Mouse (Mus musculus) neutrophil, adult 5-6 weeks (primary cell): ENCODE measurements around the gene Sh3bp5. TPM values are rescaled to one million over a fixed set of nuclear protein-coding genes. Genes with fewer than 3 reads are reported as not detected.

ENCODE experiments used
- ATAC-seq: fragments of 151-379, 151-347 bp; 2 replicates; pipeline ENCODE4 v1.8.0; 2017; ENCODE audit warnings: mild to moderate bottlenecking, moderate TSS enrichment; ENCODE audit not compliant: insufficient number of reproducible peaks, poor library complexity, low FRiP score, severe bottlenecking; ENCODE audit errors: extremely low read depth
- total RNA-seq: library from RNA; stranded (forward); fragments of 200-1000 nt; gene quantifications from 2 replicates; pipeline ENCODE4 v1.2.3, GENCODE M21; 2017

Sh3bp5 gene
- total RNA-seq, 1 experiment from 2014 or later: 110 TPM

GRCm38 (mm10) chr14:31325551-31325950 is 110.3 kb downstream of the Sh3bp5 start:
- 0 out of 2 replicates have a peak, but pooled peaks have one; percentile 20 for ATAC-seq

DNA sequence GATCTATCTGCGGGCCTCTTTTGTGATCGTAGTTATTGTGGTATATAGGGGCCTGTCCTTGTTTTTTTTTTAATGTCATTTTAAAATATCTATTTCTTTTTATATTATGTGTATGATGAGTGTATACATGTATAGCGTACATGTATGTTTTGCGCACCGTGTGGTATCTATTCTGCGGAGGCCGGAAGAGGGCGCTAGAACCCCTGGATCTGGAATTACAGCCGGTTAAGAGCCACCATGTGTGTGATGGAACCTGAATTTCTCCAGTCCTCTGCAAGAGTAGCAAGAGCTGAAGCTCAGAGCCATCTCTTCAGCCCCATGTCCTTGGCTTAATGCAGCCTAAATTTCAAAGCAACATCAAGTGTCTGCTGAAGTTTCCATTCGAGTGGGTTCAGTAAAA is 111.0 kb downstream of the Sh3bp5 start:
- no peak for ATAC-seq

GRCm38 (mm10) chr14:31323849-31324792 is 111.8 kb downstream of the Sh3bp5 start, which contains the start of gene Dnah1:
Gene Dnah1 (minus strand): TSS chr14:31323896.
- peak; percentile 78 for ATAC-seq

DNA sequence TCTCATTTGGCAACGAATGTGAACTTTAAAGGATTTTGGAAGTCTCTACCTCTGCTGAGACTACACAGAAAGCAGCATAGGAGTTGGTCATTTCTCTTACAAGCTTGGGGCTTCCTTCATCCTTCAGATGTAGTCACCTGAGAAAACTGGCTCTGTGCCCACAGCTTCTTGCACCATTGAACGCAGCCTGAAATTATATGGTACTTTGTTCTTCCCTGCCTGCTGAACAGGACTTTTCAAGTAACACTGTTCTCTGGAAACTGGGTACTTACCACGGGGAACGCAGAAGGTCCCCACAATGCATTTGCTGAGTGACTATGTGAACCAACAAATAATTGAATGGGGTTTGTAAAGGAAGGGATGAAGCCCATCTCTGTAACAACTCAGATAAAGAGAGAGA is 112.7 kb downstream of the Sh3bp5 start:
- no peak for ATAC-seq

GRCm38 (mm10) chr14:31322191-31322590 is 113.7 kb downstream of the Sh3bp5 start:
- ATAC-seq: no peak

DNA sequence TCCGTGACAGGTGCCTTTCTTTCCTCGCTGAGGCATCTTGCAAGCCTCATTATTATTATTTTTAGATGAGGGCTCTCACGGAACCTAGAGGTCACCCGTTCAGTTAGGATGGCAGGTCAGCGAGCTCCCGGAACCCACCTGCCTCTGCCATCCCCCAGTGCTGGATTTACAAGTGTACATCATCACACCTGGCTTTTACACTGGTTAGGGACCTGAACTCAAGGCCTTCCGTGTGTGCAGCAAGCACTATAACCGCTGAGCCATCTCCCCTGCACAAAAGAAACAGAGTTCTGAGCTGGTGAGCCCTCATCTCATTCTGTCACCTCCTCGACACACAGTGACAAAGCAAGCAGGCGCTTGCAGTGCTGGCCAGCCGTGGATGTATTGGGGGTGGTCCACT is 114.7 kb downstream of the Sh3bp5 start:
- ATAC-seq: no peak

GRCm38 (mm10) chr14:31319546-31319945 is 116.3 kb downstream of the Sh3bp5 start:
- ATAC-seq: no peak

- ATAC-seq: no peak
Measured at GRCm38 (mm10) chr14:31317754-31318153, 118.1 kb downstream of the Sh3bp5 start.

DNA sequence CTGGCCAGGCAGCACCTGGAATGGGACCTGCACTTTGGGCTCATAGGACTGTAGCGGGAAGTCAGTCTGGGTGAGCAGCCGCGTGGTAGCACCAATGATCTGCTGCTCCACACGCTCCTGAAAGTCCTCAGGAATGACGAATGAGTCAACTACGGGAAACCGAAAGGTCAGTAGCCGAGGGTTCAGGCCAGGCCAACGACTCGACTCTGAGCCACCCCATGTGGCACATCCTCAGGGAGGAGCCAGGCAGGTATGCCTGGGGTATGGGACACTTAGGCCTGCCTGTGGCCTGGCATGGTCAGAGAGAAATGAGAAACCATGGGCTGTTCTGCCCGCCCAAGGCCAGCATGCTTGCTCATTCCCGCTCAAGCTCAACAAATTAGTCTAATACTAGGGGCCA is 119.3 kb downstream of the Sh3bp5 start:
- no peak for ATAC-seq

DNA sequence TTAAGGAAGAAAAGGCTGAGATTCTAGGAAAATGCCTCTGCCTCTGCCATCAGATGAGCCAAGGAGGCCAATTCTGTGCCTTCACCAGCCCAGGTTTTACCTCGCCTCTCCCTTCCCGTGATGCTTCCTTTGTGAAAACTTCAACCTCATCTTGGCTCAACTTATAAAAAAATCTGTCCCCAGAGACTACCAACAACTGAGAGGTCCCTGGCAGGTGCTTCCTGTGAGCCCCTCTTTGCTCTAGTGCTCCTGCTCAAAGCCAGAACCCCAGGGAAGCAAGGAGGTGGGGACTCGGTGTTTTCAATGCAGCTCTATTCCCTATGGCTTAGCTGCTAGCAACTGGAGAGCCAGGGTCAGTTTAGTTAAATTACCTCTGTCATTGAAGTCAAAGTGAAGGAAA is 122.7 kb downstream of the Sh3bp5 start:
- ATAC-seq: peak; percentile 35; the same call in 1 of the 2 replicates

Other genes with a start within 250 kb of the Sh3bp5 start
- not detected in 2 replicates for gene Tnnc1, start 227.8 kb downstream of the Sh3bp5 start, total RNA-seq
- 329 and 351 TPM in 2 replicates for gene Nisch, start 219.1 kb downstream of the Sh3bp5 start, total RNA-seq
- gene Sema3g, start 218.2 kb downstream of the Sh3bp5 start, total RNA-seq: 0.37 and 0.58 TPM in 2 replicates
- gene Phf7, start 184.8 kb downstream of the Sh3bp5 start, total RNA-seq: 18.7 and 19.3 TPM in 2 replicates
- 55.1 and 61.2 TPM in 2 replicates for gene Bap1, start 184.6 kb downstream of the Sh3bp5 start, total RNA-seq
- 0.12 TPM in 2 replicates for gene Dnah1, start 112.2 kb downstream of the Sh3bp5 start, total RNA-seq
- 80.2 and 86.2 TPM in 2 replicates for gene Capn7, start 99.4 kb downstream of the Sh3bp5 start, total RNA-seq
- gene Eaf1, start 58.3 kb upstream of the Sh3bp5 start, total RNA-seq: 24.8 and 29.2 TPM in 2 replicates
- 40.3 and 49.4 TPM in 2 replicates for gene Mettl6, start 59.0 kb upstream of the Sh3bp5 start, total RNA-seq
- gene Colq, start 155.3 kb upstream of the Sh3bp5 start, total RNA-seq: 2.0 and 2.5 TPM in 2 replicates
- not detected in 2 replicates for gene Gm49387, start 204.8 kb upstream of the Sh3bp5 start, total RNA-seq
- gene Btd, start 204.9 kb upstream of the Sh3bp5 start, total RNA-seq: 8.3 and 14.0 TPM in 2 replicates
- 19.1 and 21.9 TPM in 2 replicates for gene Hacl1, start 205.2 kb upstream of the Sh3bp5 start, total RNA-seq